Mouse (Mus musculus) liver, embryonic 11.5 days (tissue): ENCODE data around the gene Bicra. TPM values are rescaled to one million over a fixed set of nuclear protein-coding genes. Genes with fewer than 3 reads are reported as not detected.
A peak's percentile ranks its signal among the peaks of the same experiment; 100 is the strongest.

Source experiments
- ATAC-seq: fragments of 200-750 bp; cut with Nextera tagmentation; replicated peaks from 2 replicates; pipeline ENCODE4 v1.8.0; 2017; ENCODE audit warnings: moderate number of reproducible peaks, mild to moderate bottlenecking, moderate TSS enrichment, moderate library complexity; ENCODE audit not compliant: low FRiP score
- DNase-seq: peaks from one replicate; pipeline ENCODE4 v3.0.0-alpha.2; 2017; ENCODE audit warnings: low spot score
- H3K27ac ChIP-seq: fragments of 300-500 bp; sonication (generic); 2 replicates; pipeline ENCODE4 v1.5.1; 2014; ENCODE audit warnings: mild to moderate bottlenecking, low read depth, low read length, control low read depth
- H3K27me3 ChIP-seq: fragments of 300-500 bp; sonication (generic); replicated peaks from 2 replicates; pipeline ENCODE4 v1.6.1; 2014; ENCODE audit warnings: low read length, mixed read lengths; ENCODE audit not compliant: control insufficient read depth, insufficient read depth
- H3K36me3 ChIP-seq: fragments of 300-500 bp; sonication (generic); 2 replicates; pipeline ENCODE4 v1.6.1; 2014; ENCODE audit warnings: mild to moderate bottlenecking, low read length, moderate library complexity, mixed read lengths; ENCODE audit not compliant: control insufficient read depth, insufficient read depth
- H3K4me1 ChIP-seq: fragments of 300-500 bp; sonication (generic); replicated peaks from 2 replicates; pipeline ENCODE4 v1.6.1; 2014; ENCODE audit warnings: low read length, mixed read lengths; ENCODE audit not compliant: control insufficient read depth, insufficient read depth
- H3K4me2 ChIP-seq: fragments of 300-500 bp; sonication (generic); 2 replicates; pipeline ENCODE4 v1.6.1; 2014; ENCODE audit warnings: mild to moderate bottlenecking, control low read depth, moderate library complexity
- H3K4me3 ChIP-seq: fragments of 300-500 bp; sonication (generic); 2 replicates; pipeline ENCODE4 v1.5.1; 2014; ENCODE audit warnings: low read depth, low read length, control low read depth
- H3K9ac ChIP-seq: fragments of 300-500 bp; sonication (generic); 2 replicates; pipeline ENCODE4 v1.6.1; 2014; ENCODE audit warnings: low read depth, low read length, control low read depth
- H3K9me3 ChIP-seq: fragments of 300-500 bp; sonication (generic); 2 replicates; pipeline ENCODE4 v1.6.1; 2016; ENCODE audit warnings: low read length, inconsistent platforms, mixed read lengths; ENCODE audit not compliant: control insufficient read depth
- WGBS: fragments of 180-500 bp; shearing (Covaris S2); extraction: QIAGEN DNeasy Blood & Tissue Kit; methylation state at CpG from one replicate; pipeline ENCODE4 v1.1.7; 2014; 5-methylcytosine and 5-hydroxymethylcytosine counted together
- polyA plus RNA-seq: library from polyadenylated mRNA; unstranded; fragments of >200 nt; fragmentation: Nextera tagmentation; extraction: Ambion mirVana; gene quantifications from 2 replicates; pipeline ENCODE4 v1.2.1, GENCODE M21; 2014

Bicra gene
- polyA plus RNA-seq, 1 experiment from 2014 or later: 7.3 TPM

DNA sequence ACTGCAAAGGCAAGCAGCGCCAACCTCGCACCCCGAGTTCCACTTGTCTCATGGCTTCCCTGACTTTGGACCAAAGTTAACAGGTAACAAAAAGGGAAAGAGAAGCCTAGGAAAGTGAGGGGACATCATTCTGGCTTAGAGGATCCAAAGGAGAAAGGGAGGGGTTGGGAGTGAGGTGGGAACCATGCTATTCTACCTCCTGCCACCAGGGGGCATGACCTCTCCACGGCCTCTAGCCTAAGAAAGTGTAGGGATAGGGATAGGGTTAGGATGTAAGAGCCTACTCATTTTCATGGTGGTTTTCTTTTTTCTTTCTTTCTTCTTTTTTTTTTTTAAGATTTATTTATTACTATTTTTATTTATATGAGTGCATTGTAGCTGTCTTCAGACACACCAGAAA is 71.8 kb downstream of the Bicra start:
- no peak overlapping the region for H3K27ac ChIP-seq
- peaks cover 34% of the 10 kb centered on the region for H3K36me3 ChIP-seq
- no peaks in the 10 kb centered on the region for H3K9me3 ChIP-seq
- H3K4me1 ChIP-seq: no peaks in the 10 kb centered on the region
- no peak overlapping the region for H3K9ac ChIP-seq
- H3K4me3 ChIP-seq: no peak overlapping the region
- WGBS: 75% methylated on average over 4 of the region's 4 CpGs
- no peak overlapping the region for H3K4me2 ChIP-seq
- ATAC-seq (no peak), DNase-seq (no peak)
- no peaks in the 10 kb centered on the region for H3K27me3 ChIP-seq

DNA sequence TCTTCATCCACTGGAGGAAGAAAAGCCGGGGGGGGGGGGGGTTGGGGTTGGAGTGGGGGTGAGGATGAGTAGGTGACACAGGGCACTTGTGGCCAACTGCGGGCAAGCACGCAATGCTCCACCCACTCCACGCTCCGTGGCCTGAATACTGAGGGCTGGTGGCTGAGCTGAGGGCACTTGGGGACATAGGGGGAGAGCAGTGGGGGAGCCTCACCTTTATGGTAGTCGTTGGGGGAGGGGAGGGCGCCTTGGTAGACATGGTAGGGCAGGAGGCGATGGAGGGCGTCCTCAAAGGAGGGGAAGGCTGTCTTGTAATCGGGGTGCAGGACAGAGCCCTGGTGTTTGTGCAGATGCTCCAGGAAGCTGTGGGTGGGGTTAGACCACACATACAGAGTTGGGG is 72.3 kb downstream of the Bicra start:
- H3K27ac ChIP-seq: no peak overlapping the region
- no peak overlapping the region for H3K4me3 ChIP-seq
- ATAC-seq: peak; percentile 30; the same call in 1 of the 2 replicates
- H3K9me3 ChIP-seq: no peaks in the 10 kb centered on the region
- DNase-seq: no peak
- no peak overlapping the region for H3K9ac ChIP-seq
- no peaks in the 10 kb centered on the region for H3K4me1 ChIP-seq
- 90% methylated on average over 10 of the region's 10 CpGs for WGBS
- H3K36me3 ChIP-seq: peaks cover 34% of the 10 kb centered on the region
- H3K27me3 ChIP-seq: no peaks in the 10 kb centered on the region
- no peak overlapping the region for H3K4me2 ChIP-seq

DNA sequence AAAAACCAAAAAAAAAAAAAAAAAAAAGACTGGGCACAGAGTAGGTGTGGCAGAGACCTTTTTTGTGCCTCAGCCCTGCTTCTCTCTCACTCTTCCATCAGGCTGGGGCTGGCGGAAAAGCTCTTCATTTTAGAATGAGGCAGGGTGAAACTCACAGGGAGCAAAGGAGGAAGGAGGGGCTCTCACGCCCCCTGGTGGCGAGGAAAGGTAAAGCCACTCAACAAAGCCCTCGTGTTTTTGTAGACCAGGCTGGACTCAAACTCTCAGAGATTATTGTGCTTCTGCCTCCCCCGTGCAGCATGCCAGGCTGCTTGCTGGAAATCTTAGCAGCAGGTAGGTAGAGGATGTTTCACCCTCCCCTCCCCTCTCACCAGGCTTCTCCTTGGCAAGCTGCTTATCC is 73.0 kb downstream of the Bicra start:
- Histone ChIP-seq H3K9ac (no peak overlapping the region), H3K9me3 (no peaks in the 10 kb centered on the region), H3K36me3 (peaks cover 38% of the 10 kb centered on the region), H3K4me2 (no peak overlapping the region), H3K4me3 (no peak overlapping the region), H3K27ac (no peak overlapping the region), H3K27me3 (no peaks in the 10 kb centered on the region), H3K4me1 (no peaks in the 10 kb centered on the region)
- 51% methylated on average over 5 of the region's 5 CpGs for WGBS
- no peak for ATAC-seq
- DNase-seq: no peak

GRCm38 (mm10) chr7:15972247-15972646 is 75.5 kb downstream of the Bicra start:
- no peaks in the 10 kb centered on the region for H3K9me3 ChIP-seq
- DNase-seq: no peak

GRCm38 (mm10) chr7:15969674-15970073 is 78.0 kb downstream of the Bicra start:
- Histone ChIP-seq H3K27me3 (no peaks in the 10 kb centered on the region), H3K9me3 (no peaks in the 10 kb centered on the region), H3K9ac (no peak overlapping the region), H3K4me3 (no peak overlapping the region), H3K27ac (no peak overlapping the region), H3K4me2 (no peak overlapping the region), H3K4me1 (no peaks in the 10 kb centered on the region), H3K36me3 (peaks cover 24% of the 10 kb centered on the region)
- 78% methylated on average over 3 of the region's 3 CpGs for WGBS
- DNase-seq (no peak), ATAC-seq (no peak)

More at GRCm38 (mm10) chr7:15972247-15972646, 75.5 kb downstream of the Bicra start:
- H3K4me3 ChIP-seq: no peak overlapping the region
- no peaks in the 10 kb centered on the region for H3K27me3 ChIP-seq
- H3K4me1 ChIP-seq: no peaks in the 10 kb centered on the region
- H3K27ac ChIP-seq: no peak overlapping the region
- ATAC-seq: peak; percentile 24; the same call in 1 of the 2 replicates
- no peak overlapping the region for H3K9ac ChIP-seq
- H3K36me3 ChIP-seq: peaks cover 32% of the 10 kb centered on the region
- no peak overlapping the region for H3K4me2 ChIP-seq
- 77% methylated on average over 25 of the region's 25 CpGs for WGBS

DNA sequence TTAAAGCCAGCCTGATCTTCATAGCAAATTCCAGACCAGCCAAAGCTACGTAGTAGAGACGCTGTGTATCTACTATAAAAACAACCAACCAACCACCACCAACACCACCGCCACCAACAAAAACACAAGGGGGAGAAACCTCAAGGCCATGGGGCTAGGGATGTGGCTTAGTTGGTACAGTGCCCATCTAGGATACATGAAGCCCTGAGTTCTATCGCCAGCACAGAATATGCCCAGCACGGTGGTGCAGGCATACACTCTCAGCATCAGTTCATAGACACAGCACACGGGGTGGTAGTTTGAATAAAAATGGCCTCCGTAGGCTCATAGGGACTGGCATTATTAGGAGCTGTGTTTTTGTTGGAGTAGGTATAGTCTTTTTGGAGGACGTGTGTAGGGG is 79.4 kb downstream of the Bicra start:
- Histone ChIP-seq H3K36me3 (peaks cover 18% of the 10 kb centered on the region), H3K4me2 (no peak overlapping the region), H3K27ac (no peak overlapping the region), H3K27me3 (no peaks in the 10 kb centered on the region), H3K4me3 (no peak overlapping the region), H3K4me1 (0 out of 2 replicates have a peak, but pooled peaks cover 2% of the 10 kb centered on the region), H3K9me3 (no peaks in the 10 kb centered on the region), H3K9ac (no peak overlapping the region)
- no peak for ATAC-seq
- 82% methylated on average over 8 of the region's 8 CpGs for WGBS
- no peak for DNase-seq

DNA sequence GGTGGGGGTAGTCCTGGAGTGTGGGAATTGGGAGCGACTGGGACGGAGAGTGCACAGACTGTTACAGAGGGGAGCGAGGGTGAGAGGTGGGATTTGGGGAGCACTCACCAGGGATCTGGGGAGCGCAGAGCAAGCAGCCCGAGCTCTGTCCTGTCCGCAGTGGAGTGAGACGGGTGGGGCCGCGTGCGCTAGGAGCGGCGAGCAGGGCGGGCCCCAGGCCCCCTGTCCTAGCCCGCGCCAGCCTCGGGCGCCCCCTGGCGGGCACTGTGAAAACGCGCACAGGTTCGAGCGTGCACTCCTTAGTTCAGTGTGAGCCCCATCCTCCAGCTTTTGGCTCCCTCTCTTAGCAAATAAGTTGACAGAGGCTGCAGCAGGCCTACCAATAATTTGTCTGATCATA is 80.4 kb downstream of the Bicra start, which contains the start of gene Ehd2:
Ehd2 (minus strand) TSS at position 256 of the 400 bp plus-strand sequence.
- Histone ChIP-seq H3K36me3 (peaks cover 13% of the 10 kb centered on the region), H3K4me2 (peak within 1 kb of the TSS; percentile 74), H3K27me3 (no peaks in the 10 kb centered on the region), H3K27ac (no peak within 1 kb of the TSS), H3K4me1 (peaks cover 6% of the 10 kb centered on the region), H3K4me3 (peak within 1 kb of the TSS; percentile 44), H3K9me3 (no peaks in the 10 kb centered on the region), H3K9ac (peak within 1 kb of the TSS; percentile 58)
- 2% methylated on average over 19 of the region's 22 CpGs for WGBS
- ATAC-seq: peak; percentile 87
- DNase-seq: peak; percentile 69

DNA sequence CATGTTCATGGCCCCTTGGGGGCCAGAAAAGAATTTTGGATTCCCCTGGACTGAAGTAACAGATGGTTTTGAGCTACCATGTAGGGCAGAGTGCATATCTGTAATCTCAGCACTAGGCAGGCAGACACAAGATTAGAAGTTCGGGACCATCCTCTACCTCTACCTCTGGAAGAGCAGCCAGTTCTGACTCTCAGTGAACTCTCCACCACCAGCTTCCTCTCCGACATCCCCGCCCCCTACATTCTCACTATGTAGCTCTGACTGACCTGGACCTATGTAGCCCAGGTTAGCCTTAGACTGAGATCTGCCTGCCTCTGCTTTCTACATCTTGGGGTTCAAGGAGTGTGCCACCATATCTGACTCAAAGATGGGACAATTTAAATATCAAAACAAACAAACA is 81.2 kb downstream of the Bicra start:
- Histone ChIP-seq H3K36me3 (peaks cover 5% of the 10 kb centered on the region; the same call in 1 of the 2 replicates), H3K4me1 (peaks cover 6% of the 10 kb centered on the region), H3K4me3 (no peak overlapping the region; the same call in 1 of the 2 replicates), H3K27me3 (no peaks in the 10 kb centered on the region), H3K9me3 (no peaks in the 10 kb centered on the region), H3K4me2 (no peak overlapping the region; the same call in 1 of the 2 replicates), H3K27ac (no peak overlapping the region), H3K9ac (no peak overlapping the region)
- WGBS: 62% methylated on average over 3 of the region's 3 CpGs
- DNase-seq: no peak
- no peak for ATAC-seq

DNA sequence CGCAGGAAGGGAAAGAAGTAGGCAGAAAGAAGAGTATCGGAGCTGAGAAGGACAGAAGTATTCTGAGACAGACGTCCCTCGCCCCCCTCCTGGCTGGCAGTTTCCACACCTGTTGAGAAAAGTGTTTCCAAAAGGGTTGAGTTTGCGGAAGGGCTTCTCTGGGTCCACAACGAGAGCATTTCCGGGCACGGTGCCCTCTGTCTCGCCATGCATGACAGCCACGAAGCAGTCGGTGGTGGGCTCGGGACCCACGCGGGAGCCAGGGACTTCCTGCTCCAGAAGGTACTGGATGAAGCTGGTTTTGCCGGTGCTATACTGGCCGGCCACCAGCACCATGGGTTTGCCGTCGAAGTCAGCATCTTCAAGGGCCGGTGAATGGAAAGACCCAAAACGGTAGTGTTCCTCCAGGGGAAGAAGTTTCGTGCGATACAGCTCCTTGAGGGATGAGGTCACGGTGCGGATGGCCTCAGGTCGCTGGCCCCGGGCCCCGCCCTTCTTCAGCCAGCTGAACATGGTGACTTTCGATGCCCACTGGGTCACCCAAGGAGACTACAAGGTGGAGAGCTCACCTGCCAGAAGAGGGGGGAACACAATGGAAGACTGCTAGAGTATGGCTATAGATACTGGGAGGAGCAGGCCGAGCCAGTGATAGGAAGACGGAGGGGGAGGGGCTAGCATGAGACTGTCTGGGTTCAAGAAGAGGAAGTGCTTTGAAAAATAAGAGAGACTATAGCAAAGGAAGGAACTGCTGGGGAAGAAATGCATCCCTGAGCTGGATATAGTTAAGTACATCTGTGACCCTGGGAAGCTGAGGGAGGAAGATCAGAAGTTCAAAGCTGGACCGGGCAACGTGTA is 83.7 kb downstream of the Bicra start:
- Histone ChIP-seq H3K9me3 (no peaks in the 10 kb centered on the region), H3K36me3 (no peaks in the 10 kb centered on the region), H3K4me3 (no peak overlapping the region), H3K27ac (no peak overlapping the region), H3K4me1 (peaks cover 6% of the 10 kb centered on the region), H3K4me2 (no peak overlapping the region), H3K27me3 (no peaks in the 10 kb centered on the region), H3K9ac (no peak overlapping the region)
- no peak for ATAC-seq
- 70% methylated on average over 32 of the region's 32 CpGs for WGBS
- DNase-seq: no peak
